Mouse (Mus musculus) frontal cortex, adult (tissue): ENCODE data around the gene Edc4.
A peak's percentile ranks its signal among the peaks of the same experiment; 100 is the strongest.

Experiments used
- ATAC-seq: cut with Nextera tagmentation; 2 replicates; pipeline ENCODE4 v1.9.2; 2017; ENCODE audit warnings: mild to moderate bottlenecking, moderate library complexity, mixed read lengths; ENCODE audit not compliant: low TSS enrichment

Edc4 gene

DNA sequence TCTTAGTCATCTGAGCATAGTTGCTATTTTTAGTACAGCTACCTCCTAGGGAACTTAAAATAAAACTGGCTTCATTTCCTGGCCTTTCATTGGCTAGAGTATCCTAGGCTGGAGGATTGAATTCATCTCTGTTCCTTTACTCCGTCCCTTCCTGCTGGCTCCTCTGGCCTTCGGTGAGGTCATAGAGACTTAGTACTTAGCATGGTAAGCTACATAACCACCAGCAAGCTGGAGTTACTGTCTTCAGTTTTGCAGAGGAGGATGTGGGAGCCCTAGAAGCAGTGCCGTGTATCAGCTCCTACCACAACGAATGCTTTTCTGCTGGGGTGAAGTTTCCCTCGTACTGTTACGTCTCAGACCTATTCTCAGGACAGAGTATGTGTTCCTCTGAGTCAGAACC lies 6.4 kb upstream of the Edc4 start:
- ATAC-seq = peak; percentile 82

DNA sequence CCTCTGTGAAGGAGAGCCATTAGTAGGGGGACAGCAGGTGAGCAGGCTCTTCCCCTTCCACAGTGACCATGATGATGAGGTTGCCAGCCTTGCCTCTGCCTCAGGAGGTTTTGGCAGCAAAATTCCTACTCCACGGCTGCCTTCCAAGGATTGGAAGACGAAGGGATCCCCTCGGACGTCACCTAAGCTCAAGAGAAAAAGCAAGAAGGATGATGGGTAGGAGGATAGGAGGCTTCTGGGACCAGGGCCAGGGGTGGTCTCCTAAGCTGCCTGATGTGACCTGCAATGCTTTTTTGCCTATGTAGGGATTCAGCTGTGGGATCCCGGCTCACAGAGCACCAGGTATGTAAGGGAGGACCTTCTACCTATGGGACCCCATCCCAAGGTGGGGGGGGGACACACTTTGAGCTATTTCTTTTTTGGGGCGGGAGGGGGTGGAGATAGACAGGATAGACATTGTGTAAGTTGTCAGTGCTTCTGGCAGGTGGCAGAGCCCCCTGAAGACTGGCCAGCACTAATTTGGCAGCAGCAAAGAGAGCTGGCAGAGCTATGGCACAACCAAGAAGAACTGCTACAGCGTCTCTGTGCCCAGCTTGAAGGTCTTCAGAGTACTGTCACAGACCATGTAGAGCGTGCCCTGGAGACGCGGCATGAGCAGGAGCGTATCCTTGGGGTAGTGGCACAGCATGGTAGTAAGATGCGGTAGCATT lies 9.2 kb downstream of the Edc4 start:
- ATAC-seq = no peak

DNA sequence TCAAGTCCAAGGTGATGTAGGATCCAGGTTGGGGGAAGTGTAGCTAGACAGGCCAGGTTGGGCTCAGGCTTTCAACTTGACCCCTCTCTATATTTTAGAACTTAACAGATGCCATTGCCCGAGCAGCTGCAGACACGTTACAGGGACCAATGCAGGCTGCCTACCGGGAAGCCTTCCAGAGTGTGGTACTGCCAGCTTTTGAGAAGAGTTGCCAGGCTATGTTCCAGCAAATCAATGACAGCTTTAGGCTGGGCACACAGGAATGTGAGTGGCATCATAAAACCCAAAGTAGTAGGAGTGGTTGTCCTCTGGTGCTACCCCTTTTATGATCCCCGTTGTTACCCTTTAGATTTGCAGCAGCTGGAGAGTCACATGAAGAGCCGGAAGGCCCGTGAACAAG lies 10.2 kb downstream of the Edc4 start:
- 0 out of 2 replicates have a peak, but pooled peaks have one; percentile 20 for ATAC-seq

DNA sequence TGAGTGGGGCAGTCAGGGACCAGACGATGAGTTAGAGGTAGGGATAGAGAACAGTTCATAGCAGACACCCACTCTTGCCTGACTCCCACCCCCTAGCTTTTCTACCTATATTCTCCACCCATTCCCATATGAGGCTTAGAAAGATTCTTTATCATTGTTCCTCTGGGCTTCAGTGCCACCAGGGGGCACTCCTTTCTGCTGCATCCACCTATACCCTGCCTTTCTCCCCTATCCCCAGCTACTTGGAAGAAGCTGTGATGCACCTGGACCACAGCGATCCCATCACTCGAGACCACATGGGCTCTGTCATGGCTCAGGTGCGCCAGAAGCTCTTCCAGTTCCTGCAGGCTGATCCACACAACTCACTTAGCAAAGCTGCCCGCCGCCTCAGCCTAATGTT lies 11.8 kb downstream of the Edc4 start:
- peak; percentile 25; the same call in 1 of the 2 replicates for ATAC-seq

DNA sequence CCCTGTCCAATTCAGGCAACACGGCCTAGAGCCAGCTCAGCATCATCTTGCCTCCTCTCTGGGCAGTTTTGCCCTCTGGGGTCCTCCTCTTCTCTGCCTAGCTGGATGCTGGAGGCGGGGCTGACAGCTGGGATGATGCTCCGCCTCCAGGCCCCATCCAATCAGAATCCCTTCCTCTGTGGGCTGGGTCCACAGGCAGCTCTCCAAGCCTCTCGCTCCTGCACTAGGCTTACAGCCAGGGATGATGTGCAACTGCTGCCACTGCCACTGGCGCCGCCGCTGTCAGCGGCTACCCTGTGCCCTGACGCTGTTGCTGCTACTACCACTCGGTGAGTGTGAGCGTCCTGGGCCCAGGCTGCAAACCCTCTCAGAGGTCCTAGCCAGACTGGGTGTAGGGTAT lies 12.7 kb downstream of the Edc4 start, which contains the start of gene Nrn1l:
Gene Nrn1l (plus strand): TSS at position 229 of the 400 bp plus-strand sequence.
- ATAC-seq = peak; percentile 62

DNA sequence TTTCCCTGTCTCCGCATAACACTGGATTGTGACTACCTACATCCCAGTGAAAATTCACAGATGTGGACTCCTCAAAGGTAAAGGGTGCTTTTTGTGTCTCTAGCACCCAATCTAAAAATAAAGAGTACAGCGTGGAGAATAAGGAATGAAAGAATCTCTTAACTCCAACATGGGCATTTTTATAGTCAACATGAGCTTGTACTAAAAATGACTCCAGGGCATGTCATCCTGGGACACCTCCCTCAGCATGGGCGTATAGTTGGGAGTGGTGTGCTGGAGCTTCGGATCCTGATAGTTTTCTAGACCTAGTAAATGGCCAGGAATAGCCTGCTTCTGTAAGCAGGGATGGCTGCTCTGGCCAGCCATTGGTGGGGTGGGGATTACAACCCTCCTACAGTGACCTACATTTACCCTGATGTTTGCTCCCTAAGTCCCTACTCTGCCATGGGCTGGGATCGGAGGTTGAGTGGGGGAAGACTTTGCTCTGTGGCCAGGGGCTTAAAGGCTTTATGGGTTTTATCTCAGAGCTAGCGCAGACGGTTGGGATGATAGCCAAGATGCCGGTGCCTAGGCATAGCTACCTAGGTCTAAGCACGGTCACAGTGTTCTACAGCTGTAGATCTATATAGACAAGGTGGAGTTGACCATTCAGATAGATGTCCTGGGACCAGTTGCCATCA lies 17.3 kb downstream of the Edc4 start:
- ATAC-seq = 0 out of 2 replicates have a peak, but pooled peaks have one; percentile 4

DNA sequence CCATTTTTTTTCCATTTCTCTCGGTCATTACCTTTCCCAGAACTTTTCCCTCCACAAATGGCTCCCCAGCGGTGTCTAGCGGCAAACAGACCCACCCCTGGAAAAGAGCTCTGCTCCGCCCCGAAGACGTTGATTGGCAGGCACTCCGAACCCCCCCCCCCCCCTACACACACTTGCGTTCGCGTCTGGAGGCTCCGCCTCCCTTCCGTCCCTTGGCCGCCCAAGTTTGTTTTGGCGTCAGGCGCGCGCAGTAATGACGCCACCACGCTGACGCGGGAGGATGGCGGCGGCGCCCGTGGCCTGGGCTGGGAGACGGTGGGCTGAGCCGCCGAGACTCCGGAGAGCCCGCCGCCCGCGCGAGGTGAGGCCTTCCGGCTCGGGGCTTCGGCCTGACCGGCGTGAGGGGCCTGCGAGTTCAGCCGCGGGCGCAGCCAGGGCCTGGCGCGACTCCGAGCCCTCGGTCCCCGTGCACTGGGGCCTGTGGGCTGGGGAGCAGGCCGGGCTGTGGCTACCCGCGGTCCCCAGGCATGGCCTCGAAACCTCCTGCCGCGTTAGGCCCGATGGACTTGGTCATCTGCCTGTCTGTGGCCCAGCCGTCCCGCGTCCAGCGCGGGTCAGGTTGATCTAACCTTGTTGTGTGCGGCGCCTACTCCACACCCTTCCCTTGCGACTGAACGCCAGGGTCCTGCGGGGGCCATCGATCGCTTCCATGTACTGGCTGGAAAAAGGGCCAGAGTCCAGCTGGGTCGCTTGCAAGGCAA lies 19.7 kb downstream of the Edc4 start, which contains the start of gene Pskh1:
Gene Pskh1 (plus strand): TSS at position 262 of the 761 bp plus-strand sequence.
- ATAC-seq = peak; percentile 91

DNA sequence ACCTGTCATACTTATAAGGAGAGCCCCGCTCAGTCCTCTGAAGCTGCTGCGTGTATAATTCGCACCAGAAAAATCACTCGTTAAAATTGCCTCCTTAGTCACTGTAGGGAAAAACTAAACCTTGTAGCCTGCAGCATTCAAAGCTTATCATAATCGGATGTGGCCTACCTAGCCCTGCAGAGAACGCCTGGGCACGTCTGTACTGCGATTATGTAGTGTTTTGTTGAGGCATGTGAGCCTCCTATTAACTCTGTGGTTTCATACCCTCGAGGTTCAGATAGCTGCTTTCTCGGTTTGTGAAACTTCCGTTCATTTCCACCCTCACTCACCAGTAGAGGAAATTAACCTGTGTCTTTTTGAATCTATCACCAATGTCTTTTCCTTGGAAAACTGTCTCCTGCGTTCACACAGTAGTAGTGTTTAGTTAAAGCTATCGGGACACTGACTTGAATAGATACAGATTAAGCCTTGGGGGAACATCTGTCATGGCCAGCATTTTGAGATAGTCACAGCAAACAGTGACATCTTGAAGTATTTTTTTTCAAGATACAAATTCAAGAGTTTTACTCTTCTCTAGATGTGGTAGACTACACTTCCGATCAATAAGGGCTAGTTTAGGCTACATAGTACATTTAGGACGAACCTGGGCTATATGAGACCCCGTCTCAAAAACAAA lies 20.4 kb downstream of the Edc4 start:
- no peak for ATAC-seq

DNA sequence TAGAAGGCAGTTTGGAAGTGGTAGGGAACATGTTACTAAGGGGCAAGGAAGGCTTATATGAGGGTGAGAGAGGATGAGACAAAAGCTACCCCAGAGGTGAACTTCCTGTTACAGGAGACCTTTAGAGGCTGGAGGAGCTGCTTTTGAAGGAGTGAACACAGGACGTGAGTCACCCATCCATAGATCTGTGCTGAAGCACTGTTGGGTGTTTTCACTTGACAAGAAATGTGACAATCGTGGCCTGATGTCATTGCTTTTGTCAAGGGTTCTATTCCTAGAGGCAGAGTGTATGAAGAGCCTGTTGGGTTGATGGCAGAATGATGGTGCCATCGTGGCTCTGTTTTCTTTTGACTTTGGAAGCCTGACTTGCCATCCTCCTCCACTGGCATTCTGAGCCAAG lies 38.7 kb downstream of the Edc4 start:
- ATAC-seq = peak; percentile 38

DNA sequence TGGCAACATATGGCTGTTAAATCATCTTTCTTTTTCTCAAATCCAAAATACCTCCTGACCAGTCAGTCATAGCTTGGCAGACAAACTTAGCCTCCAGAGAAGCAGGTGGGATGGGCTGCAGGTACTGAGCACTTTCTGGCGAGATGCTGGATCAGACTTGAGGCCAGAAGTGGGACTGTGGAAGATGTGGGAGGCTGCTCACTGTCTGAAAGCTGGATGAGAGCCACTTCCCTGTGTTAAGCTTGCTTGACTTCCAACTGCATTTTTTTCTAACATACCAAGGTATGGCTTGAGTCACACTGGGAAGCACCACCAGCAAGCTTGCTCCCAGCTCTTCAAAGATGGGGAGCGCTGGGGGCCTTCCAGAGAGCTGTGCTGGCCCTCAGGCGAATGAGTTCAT lies 44.4 kb downstream of the Edc4 start:
- peak; percentile 74 for ATAC-seq

DNA sequence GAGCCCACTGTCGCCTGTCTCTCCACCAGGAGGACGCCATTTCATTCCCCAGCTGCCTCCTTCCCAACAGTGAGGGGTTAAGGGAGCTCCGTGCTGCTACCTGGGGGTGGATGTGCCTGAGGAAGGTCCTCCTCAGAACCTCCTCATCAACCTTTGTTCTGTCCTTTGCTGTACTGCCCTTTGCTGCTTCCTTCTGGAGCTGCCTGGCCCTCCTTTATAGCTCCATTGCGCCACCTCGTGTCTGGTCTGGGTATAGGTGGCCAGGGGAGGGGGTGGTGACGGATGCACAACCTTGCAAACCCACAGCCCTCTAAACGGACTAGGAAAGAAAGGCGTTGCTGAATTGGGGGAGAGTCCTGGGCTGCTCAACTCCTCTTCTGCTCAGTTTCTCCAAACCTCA lies 49.9 kb downstream of the Edc4 start:
- peak; percentile 54 for ATAC-seq

DNA sequence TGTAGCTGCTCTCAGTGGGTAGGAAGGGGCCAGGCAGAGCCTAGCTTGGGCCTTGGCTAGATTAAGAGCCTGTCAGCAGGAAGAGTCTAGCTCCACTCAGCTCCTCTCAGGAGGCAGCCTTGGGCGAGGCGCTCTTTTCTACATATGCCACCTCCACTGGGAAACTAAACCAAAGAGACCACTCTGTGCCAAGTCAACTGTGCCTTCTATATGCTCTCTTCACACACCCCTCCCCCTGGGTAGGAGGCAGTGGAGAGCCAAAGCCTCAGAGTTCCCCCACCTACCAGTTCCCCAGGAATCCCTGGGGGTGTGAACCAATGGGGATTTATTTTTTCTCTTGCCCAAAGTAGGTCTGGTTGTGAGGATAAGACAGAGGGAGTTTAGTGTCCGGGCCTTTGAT lies 50.6 kb downstream of the Edc4 start:
- ATAC-seq = peak; percentile 81

DNA sequence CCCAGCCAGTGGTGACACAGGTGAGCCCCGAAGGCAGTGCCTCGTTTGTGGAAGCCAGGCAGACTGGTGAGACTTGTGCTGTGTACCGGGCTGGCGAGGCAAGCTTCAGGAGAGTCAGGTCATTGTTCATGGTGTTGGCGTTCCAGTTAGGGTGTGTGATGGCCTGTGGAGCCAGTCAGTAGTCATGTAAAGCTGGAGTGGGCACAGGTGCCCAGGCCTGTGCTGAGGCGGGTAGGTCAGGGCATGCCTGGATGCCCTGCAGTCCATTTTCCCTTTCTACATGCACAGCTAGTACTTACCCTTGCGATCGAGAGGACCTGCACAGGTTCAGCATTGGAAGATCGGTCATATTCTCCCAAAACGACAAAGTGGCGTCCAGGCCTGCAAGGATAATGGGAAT lies 51.8 kb downstream of the Edc4 start:
- no peak for ATAC-seq

DNA sequence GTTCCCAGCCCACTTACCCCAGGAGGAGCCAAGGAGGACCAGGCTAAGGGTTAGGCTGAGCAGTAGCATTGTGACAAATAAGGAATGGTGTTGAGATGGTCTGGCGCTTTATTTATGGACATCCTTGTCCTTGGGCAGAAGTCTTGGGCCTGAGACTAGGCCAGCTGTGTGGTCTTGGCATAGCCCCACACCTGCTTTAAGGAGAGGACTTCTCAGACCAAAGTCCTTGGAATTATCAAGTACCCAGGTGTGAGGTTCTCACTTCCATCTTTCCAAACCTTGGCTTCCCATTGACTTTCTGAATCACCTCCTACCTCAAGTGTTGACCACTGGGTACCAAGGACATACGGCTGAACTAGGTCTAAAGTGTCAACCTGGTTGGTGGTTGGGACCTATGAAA lies 53.1 kb downstream of the Edc4 start, which contains the start of gene Ctrl:
Gene Ctrl (minus strand): TSS at position 101 of the 400 bp plus-strand sequence.
- ATAC-seq = no peak

DNA sequence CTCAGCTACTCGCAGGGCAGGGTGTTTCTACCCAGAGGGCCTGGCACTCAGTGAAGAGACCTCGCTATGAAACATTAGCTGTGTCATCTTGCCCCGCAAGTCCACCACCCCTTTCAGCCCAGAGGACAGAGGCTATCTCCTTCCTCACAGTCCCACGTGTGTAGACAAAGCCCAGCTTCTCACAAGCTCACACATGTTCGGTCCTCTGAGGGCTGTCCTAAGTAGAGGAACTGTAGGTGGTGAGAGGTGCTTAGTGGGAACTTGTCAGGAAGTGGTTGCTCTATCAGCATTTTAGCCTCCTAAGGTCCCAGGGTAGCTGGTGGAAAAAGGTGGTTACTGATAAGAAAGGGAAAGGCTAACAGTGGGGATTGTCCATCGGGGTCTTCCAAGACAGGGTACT lies 54.4 kb downstream of the Edc4 start:
- ATAC-seq = no peak

DNA sequence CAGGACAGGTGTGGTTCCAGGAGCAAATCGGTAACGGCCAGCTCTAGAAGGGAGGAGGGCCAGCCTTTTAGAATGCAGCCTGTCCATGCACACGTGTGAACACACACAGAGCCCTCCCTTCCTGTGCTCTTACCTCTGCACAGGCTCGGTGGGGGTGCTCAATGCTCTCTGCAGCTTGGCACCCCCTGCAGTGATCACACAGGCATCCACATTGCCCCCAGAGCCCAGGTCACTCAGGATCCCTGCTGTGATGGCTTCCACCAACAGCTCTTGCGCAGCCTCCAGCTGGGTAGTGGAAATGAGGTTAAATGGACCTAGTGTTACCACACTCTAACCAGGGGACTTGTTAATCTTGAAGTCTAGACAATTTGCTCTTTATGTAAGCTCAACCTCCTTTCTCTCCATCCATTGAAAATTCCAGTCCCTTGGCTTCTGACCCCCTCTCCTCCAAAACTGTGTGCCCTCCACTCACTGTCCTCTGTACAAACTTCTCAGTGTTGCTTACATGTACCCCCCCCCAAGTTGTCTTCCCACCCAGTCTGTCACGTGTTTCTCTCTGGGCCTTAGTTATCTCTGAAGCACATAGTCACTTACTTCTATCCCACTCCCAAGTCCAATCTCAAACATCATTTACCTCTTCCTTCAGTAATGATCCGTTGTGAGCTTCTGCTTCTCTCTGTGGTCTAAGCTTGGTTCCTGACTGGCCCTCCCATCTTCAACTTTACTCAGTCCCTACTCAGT lies 55.4 kb downstream of the Edc4 start:
- ATAC-seq = no peak

DNA sequence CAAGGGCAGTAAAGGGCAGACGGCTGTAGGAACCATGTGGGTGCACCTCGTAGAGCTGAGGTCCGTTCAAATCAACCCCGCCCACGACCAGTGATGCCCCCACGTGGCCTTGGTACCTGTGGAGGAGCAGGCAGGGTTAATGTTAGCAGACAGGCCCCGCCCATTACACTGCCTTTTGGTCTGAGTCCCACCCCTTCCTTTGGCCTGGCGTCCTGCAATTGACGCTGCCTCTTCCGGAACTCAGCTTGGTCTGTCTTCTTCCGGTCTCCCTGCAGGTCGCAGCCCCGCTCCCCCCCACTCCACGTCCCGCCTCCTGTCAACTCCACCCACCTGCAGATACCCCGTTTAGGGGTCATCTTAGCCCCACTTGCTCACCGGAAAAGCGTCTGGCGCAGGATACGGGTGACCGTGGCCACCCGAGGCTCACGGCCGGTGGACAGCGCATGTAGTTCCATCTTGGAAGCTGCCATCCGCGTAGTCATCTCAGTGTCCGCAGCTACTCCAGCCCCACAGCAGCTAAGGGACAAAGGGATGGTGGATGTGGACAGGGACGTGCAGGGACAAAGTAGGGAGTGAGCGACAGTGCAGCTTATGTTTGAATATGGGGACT lies 56.3 kb downstream of the Edc4 start:
- peak; percentile 82 for ATAC-seq

DNA sequence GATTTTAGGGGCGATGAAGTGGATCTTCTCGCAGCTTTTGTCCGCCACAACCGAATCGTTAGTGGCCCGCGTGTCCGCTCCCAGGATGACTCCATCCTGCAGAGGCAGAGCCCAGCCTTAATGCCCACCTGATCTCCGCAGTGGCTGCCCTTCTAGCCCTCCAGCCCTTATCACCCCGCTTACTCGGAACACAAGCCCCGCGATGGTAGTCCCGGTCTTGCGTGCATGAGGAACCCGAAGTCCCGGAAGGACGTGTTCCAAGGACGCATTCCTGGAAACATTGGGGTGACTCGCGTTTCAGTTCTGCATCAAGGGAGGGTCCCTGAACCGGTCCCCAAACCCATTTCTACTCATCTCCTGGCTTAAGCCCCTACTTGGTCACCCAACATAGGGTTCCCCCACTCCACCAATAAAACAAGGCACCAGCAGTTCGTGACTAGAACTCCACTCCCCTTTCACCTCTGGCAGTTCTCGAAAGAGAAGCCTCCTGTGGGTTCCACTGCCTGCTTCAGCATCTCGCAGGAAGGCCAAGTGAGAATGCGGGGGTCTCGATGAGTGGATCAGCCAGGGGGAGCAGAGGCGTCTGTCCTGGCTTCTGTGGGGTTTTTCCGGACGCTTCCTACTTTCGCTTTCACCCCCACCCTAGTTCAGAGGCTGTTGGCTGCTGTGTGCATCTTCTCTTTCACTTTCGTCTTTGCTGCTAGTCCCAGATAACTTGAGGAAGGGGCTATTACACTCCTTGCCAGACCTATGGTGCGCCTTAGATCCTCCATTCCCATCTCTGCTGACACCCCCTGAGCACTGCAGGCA lies 57.0 kb downstream of the Edc4 start:
- peak; percentile 31 for ATAC-seq

DNA sequence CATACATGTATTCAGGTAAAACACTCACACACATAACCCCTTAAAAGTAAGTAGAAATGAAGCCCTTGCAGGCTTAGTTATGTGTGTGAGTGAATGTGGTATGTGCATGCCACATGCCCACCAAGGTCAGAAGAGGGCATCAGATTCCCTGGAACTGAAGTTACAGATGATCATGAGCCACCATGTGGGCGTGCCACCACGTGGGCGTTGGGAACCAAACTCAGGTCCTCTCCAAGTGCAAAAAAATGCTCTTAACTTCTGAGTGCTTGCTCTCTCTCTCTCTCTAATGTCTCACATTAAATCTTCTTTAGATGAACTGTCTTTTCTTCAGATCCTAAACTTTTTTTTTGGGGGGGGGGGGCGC lies 57.6 kb downstream of the Edc4 start, which contains the start of gene Psmb10:
Gene Psmb10 (minus strand): TSS at position 139 of the 364 bp plus-strand sequence.
- ATAC-seq = 0 out of 2 replicates have a peak, but pooled peaks have one; percentile 1

DNA sequence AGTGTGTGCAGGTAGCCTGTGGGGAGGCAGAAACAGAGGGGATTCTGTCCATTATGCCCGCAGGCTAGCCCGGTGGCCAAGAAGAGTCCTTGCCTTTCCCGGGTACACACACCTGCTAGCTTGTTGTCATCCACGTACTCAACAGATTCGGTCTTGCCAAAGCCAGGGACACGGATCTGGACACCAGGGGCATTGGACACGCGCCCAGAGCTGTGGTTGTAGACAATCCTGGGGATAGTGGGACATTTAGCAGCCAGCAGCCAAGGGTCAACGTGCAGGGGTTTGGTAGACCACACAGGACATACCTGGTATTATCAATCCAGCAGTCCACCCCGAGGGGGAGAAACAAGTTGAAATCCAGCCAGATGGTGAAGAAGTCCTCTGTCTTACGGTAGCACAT lies 61.3 kb downstream of the Edc4 start:
- no peak for ATAC-seq
